Mouse (Mus musculus) intestine, embryonic 15.5 days (tissue): ENCODE measurements at regions not wholly inside any gene's neighbourhood (a gene's known extent, or its start where the extent isn't known, plus 50 kb on each side); places are given as distances from the start of the nearest gene placed in this dataset.
A peak's percentile ranks its signal among the peaks of the same experiment; 100 is the strongest.
"Not testable (repeated sequence)": the region's sequence is repeated elsewhere in the genome, so short reads cannot be mapped to it uniquely, and the experiment has no call there.

Experiments
- ATAC-seq: fragments of 200-750 bp; cut with Nextera tagmentation; 2 replicates; pipeline ENCODE4 v1.8.0; 2017; ENCODE audit warnings: moderate TSS enrichment, moderate library complexity
- H3K27ac ChIP-seq: fragments of 300-500 bp; sonication (generic); 2 replicates; pipeline ENCODE4 v1.5.1; 2015; ENCODE audit warnings: mild to moderate bottlenecking, inconsistent platforms
- H3K27me3 ChIP-seq: fragments of 300-500 bp; sonication (generic); replicated peaks from 2 replicates; pipeline ENCODE4 v1.6.1; 2015; ENCODE audit warnings: inconsistent platforms
- H3K36me3 ChIP-seq: fragments of 300-500 bp; sonication (generic); 2 replicates; pipeline ENCODE4 v1.6.1; 2015; ENCODE audit warnings: inconsistent platforms
- H3K4me1 ChIP-seq: fragments of 300-500 bp; sonication (generic); replicated peaks from 2 replicates; pipeline ENCODE4 v1.6.1; 2015; ENCODE audit warnings: inconsistent platforms
- H3K4me2 ChIP-seq: fragments of 300-500 bp; sonication (generic); replicated peaks from 2 replicates; pipeline ENCODE4 v1.6.1; 2015; ENCODE audit warnings: mild to moderate bottlenecking, inconsistent platforms
- H3K4me3 ChIP-seq: fragments of 300-500 bp; sonication (generic); replicated peaks from 2 replicates; pipeline ENCODE4 v1.5.1; 2015; ENCODE audit warnings: inconsistent platforms
- H3K9ac ChIP-seq: fragments of 300-500 bp; sonication (generic); 2 replicates; pipeline ENCODE4 v1.6.1; 2015; ENCODE audit warnings: inconsistent platforms
- H3K9me3 ChIP-seq: fragments of 300-500 bp; sonication (generic); 2 replicates; pipeline ENCODE4 v1.6.1; 2016; ENCODE audit warnings: inconsistent platforms
- WGBS: fragments of 180-500 bp; shearing (Covaris S2); methylation state at CpG from one replicate; pipeline ENCODE4 v1.1.7; 2015; 5-methylcytosine and 5-hydroxymethylcytosine counted together

GRCm38 (mm10) chr17:17293932-17294534, 80.1 kb upstream of the Riok2 start:
- H3K4me1 ChIP-seq, H3K27me3 ChIP-seq, H3K36me3 ChIP-seq, H3K9me3 ChIP-seq: not testable (repeated sequence)
- H3K27ac ChIP-seq, result 0 out of 2 replicates have a peak overlapping the region, but pooled peaks have one; percentile 24
- H3K4me3 ChIP-seq, result peak overlapping the region; percentile 46
- ATAC-seq, result peak; percentile 100
- peak overlapping the region; percentile 48; the same call in 1 of the 2 replicates for H3K4me2 ChIP-seq
- 0% methylated on average over 13 of the region's 13 CpGs for WGBS
- peak overlapping the region; percentile 26; the same call in 1 of the 2 replicates for H3K9ac ChIP-seq

- 2% methylated on average over 1 of the region's 1 CpGs for WGBS
- not testable (repeated sequence) for H3K36me3 ChIP-seq, H3K27me3 ChIP-seq, H3K9ac ChIP-seq, H3K9me3 ChIP-seq, H3K4me1 ChIP-seq, H3K27ac ChIP-seq
- peak; percentile 44; the same call in 1 of the 2 replicates for ATAC-seq
- peak overlapping the region; percentile 16; the same call in 1 of the 2 replicates for H3K4me3 ChIP-seq
- peak overlapping the region; percentile 48 for H3K4me2 ChIP-seq
Measured at GRCm38 (mm10) chr17:17295037-17295436, 79.1 kb upstream of the Riok2 start.

- H3K4me1 ChIP-seq, H3K9me3 ChIP-seq, H3K36me3 ChIP-seq, H3K4me2 ChIP-seq, ATAC-seq, H3K27ac ChIP-seq, H3K4me3 ChIP-seq, H3K27me3 ChIP-seq, H3K9ac ChIP-seq: not testable (repeated sequence)
- WGBS, result 97% methylated on average over 10 of the region's 10 CpGs
Measured at GRCm38 (mm10) chr17:17303496-17303895, 70.6 kb upstream of the Riok2 start.
